Mouse (Mus musculus) olfactory bulb, adult 2 months (tissue): ENCODE measurements around the gene Ercc5.

Experiments used
- CTCF ChIP-seq: fragments of 200-500 bp; IDR thresholded peaks from 2 replicates; pipeline ENCODE4 v1.5.1; 2012; ENCODE audit warnings: low read depth, mild to moderate bottlenecking, low read length, moderate library complexity; ENCODE audit not compliant: insufficient read depth
- POLR2A ChIP-seq: fragments of 200-500 bp; IDR thresholded peaks from 2 replicates; pipeline ENCODE4 v1.6.1; 2012; ENCODE audit warnings: mild to moderate bottlenecking, low read depth, low read length, moderate library complexity; ENCODE audit not compliant: insufficient read depth

DNA sequence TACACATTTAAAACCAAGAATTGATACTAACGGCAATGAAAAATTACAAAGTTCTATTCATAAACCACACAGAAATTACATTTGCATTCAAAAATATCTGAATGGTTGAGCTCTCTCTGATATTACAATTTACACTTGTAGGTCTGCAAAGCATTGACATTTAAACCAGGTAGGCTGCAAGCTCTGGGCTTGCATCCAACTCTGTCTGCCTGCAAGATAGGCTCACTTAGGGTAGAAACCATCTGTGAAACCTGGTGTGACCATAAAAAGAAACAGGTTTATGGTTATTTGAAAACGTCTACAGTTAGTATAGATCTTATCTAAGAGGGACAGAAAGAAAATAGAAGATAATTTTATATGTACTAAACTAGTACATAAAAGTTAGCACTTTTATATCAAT, 69.6 kb downstream of the Ercc5 start:
- TF ChIP-seq CTCF (no peak), POLR2A (no peak)
